Mouse (Mus musculus) kidney, adult 8-10 months (tissue): ENCODE data around the gene Vash1.

ENCODE experiments used
- DNase-seq, 2 experiments: peaks; one replicate each; pipeline ENCODE4 v3.0.0; 2022

Vash1 gene

GRCm38 (mm10) chr12:86724300-86724699 is 45.8 kb downstream of the Vash1 start:
- no peak for DNase-seq

GRCm38 (mm10) chr12:86725706-86726105 is 47.2 kb downstream of the Vash1 start:
- no peak for DNase-seq

- peak; percentile 97 to 98 for DNase-seq
Measured at GRCm38 (mm10) chr12:86726120-86726640, 47.7 kb downstream of the Vash1 start, which contains the start of gene Angel1. Gene Angel1, minus strand, starts transcription at chr12:86726460.

- DNase-seq = no peak
Measured at GRCm38 (mm10) chr12:86734319-86734810, 55.9 kb downstream of the Vash1 start, which contains the start of gene Lrrc74a. Gene Lrrc74a, plus strand, starts transcription at chr12:86734369.
